Mouse (Mus musculus) stomach, postnatal 0 days (tissue): ENCODE measurements around the gene Rgl3.

Experiments
- CTCF ChIP-seq: IDR thresholded peaks from 2 replicates; pipeline ENCODE4 v1.5.1; 2016; ENCODE audit warnings: antibody characterized with exemption, low read depth, mild to moderate bottlenecking, moderate library complexity
- EP300 ChIP-seq: optimal IDR thresholded peaks from 2 replicates; pipeline ENCODE3; 2016; ENCODE audit warnings: antibody characterized with exemption

GRCm38 (mm10) chr9:22011055-22011454 is 21.8 kb upstream of the Rgl3 start:
- TF ChIP-seq CTCF (no peak), EP300 (no peak)
